Mouse (Mus musculus) frontal cortex, adult 2 months (tissue): ENCODE measurements around the gene Atf3. TPM values are rescaled to one million over a fixed set of nuclear protein-coding genes. Genes with fewer than 3 reads are reported as not detected.

Source experiments
- DNase-seq, 2 experiments: peaks; one replicate each; pipeline ENCODE4 v3.0.0; 2022; ENCODE audit warnings: low spot score in 1 of 2; ENCODE audit errors: extremely low spot score in 1 of 2
- polyA plus RNA-seq: library from polyadenylated mRNA; depleted of rRNA; stranded (reverse); fragments of >200 nt; gene quantifications from 2 replicates; pipeline ENCODE4 v1.2.3, GENCODE M21; 2012

The Atf3 gene
- polyA plus RNA-seq, 1 experiment = 2.0 TPM

GRCm38 (mm10) chr1:191193657-191194424, 24.0 kb downstream of the Atf3 start:
- DNase-seq = no peak

- no peak for DNase-seq
Measured at GRCm38 (mm10) chr1:191192751-191193150, 25.1 kb downstream of the Atf3 start.

- DNase-seq = no peak
Measured at GRCm38 (mm10) chr1:191192213-191192612, 25.6 kb downstream of the Atf3 start.

- DNase-seq = no peak
Measured at GRCm38 (mm10) chr1:191189671-191190372, 28.0 kb downstream of the Atf3 start.

- DNase-seq = no peak
Measured at GRCm38 (mm10) chr1:191186386-191186770, 31.5 kb downstream of the Atf3 start.

- no peak for DNase-seq
Measured at GRCm38 (mm10) chr1:191185761-191186385, 32.0 kb downstream of the Atf3 start.

- no peak for DNase-seq
Measured at GRCm38 (mm10) chr1:191184841-191185251, 33.0 kb downstream of the Atf3 start.

- DNase-seq = peak in 1 of 2 experiments; percentile 27
Measured at GRCm38 (mm10) chr1:191184066-191184815, 33.6 kb downstream of the Atf3 start.

GRCm38 (mm10) chr1:191183163-191184065, 34.4 kb downstream of the Atf3 start:
- DNase-seq = peak; percentile 74 to 83

- no peak for DNase-seq
Measured at GRCm38 (mm10) chr1:191182431-191183162, 35.2 kb downstream of the Atf3 start.

GRCm38 (mm10) chr1:191181469-191182259, 36.2 kb downstream of the Atf3 start:
- no peak for DNase-seq

GRCm38 (mm10) chr1:191180397-191180796, 37.4 kb downstream of the Atf3 start:
- DNase-seq = no peak

GRCm38 (mm10) chr1:191179846-191180245, 38.0 kb downstream of the Atf3 start:
- DNase-seq = no peak

GRCm38 (mm10) chr1:191178511-191179188, 39.2 kb downstream of the Atf3 start:
- DNase-seq = no peak

- DNase-seq = no peak
Measured at GRCm38 (mm10) chr1:191176887-191177286, 41.0 kb downstream of the Atf3 start.

- peak; percentile 36 to 69 for DNase-seq
Measured at GRCm38 (mm10) chr1:191172487-191172886, 45.4 kb downstream of the Atf3 start.

GRCm38 (mm10) chr1:191170444-191170843, 47.4 kb downstream of the Atf3 start:
- DNase-seq = no peak

GRCm38 (mm10) chr1:191166189-191166588, 51.6 kb downstream of the Atf3 start:
- no peak for DNase-seq
